Mouse (Mus musculus): ENCODE measurements around the gene Tmem248.
"Not testable (repeated sequence)": the region's sequence is repeated elsewhere in the genome, so short reads cannot be mapped to it uniquely, and the experiment has no call there.

Tmem248 gene

DNA sequence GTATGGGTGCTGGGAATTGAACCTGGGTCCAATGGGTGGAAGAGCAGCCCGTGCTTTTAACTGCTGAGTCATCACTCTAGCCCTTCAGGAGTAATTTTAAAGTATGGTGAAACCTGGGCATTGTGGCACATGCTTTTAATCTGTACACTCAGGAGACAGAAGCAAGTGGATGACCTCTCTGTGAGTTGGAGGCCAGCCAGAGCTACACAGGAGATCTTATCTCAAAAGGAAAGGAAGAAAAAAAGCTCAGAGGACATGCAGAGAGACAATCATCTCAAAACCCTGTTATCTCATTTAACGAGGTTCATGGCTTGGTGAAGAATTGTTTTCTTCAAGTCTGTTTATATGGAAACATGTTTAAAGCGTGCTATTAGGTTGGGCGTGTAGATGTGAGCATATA, 12.9 kb upstream of the Tmem248 start:
- ATAC-seq (ENCODE audit: low TSS enrichment), result no peak

DNA sequence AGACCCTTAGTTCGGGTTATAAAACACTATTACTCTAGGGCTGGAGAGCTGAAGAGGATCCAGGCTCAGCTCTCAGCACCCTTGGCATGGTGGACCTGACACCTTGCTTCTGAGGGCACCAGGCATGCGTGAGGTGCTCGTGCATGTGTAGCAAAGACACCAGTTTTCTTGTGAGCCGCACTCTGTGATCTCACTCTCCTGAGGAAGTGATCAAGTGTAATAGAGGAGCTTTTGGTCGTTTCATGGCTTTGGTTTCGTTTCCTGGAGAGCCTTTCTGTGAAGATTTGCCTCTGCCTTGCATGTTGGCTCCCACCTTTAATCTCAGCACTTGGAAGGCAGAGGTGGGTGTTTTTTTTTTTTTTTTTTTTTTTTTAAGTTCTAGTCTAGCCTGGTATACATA, 12.3 kb upstream of the Tmem248 start:
- no peak for ATAC-seq (ENCODE audit: low TSS enrichment)

DNA sequence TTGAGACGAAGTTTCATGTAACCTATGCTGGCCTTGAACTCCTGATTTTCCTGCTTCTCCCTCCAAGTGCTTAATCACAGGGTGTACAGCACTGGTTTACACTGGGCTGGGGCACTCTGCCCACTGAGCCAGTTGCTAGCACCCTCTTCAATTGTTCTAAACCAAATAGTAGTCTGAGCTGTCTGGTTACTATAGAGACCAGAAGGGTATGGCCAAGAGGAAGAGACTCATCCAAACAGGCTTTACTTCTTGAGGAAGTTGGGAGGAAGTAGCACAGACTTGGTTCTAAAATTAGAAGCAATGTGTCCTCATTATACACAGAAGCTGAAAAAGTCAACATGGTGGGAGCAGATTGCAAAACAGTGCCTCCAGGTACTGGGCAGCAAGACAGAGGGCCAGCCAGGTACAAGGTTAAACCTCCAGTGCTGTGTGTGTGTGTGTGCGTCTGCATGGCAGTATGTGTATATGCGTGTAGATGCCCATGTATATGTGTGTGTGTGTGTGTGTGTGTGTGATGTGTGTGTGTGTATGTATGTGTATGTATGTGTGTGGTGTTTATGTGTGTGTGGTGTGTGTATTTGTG, 11.3 kb upstream of the Tmem248 start:
- no peak for ATAC-seq (ENCODE audit: low TSS enrichment)

DNA sequence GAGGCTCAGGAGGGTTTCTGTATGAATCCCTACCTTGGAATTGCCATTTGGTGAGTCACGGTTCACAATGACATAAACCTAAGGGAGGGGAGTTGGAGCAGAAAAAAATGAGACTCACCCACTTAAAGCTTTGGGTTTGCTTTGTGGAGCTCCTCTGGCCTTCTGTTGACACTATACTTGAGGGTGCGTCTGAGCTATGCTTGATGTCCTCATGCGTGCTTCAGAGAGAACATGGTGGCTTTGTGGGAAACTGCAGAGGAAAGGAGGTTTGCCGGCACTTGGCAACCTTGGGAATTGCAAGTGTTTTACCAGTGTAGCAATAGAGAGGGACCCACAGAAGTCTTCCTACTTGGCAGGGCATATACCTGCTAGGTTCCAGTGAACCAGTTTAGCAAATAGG, 9.6 kb upstream of the Tmem248 start:
- ATAC-seq (ENCODE audit: low TSS enrichment), result no peak

DNA sequence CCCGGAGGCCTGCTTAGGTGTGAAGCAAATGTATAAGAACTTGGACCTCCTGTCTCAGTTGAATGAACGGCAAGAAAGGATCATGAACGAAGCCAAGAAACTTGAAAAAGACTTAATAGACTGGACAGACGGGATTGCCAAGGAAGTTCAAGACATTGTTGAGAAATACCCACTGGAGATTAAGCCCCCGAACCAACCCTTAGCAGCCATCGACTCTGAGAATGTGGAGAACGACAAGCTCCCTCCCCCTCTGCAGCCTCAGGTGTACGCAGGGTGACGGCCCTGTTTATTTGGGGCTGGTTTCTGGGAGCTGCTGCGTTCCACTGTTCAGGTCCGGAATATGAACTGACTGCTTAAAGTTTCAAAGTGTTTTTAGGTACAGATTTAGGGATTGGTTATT, 3.9 kb upstream of the Tmem248 start:
- ATAC-seq (ENCODE audit: low TSS enrichment), result no peak

DNA sequence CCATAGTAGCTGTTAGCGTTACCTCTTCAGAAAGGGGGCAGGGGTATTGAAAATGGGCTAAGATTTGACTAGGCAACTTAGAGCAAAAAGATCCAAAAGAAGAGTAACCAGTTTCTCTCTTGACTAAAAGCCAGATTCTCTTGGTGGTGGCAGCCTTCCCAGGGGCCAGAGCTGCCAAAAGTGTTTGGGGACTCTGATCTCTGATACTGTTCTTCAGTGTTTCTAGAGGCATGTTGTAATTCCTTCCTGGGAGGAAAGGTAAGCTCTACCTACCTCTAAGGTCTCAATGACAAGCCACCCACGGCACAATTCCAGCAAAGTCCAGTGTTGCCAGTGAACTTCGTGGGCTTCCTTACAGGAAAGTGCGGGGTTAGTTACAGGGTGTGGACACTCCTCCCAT, 525 bp downstream of the Tmem248 start:
- no peak for ATAC-seq (ENCODE audit: low TSS enrichment)

DNA sequence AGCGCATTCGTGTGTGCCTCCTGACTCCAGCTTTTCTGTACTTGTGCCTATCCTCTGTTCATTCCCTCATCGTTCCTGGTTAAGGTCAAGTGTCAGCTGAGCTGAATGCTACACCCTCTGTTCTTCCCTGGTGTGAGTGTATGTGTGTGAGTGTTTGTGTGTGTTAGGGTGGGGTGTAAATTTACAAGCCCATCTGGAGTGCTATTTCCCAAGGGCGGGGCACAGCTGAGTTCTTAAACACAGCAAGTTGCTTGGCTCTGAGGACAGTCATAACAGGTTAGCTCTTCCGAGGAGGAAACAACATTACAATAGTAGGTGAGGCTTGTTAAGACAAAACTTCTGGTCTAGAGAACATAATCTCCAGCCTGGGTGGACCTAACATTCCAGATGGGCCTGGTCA, 1.5 kb downstream of the Tmem248 start:
- ATAC-seq (ENCODE audit: low TSS enrichment), result no peak

DNA sequence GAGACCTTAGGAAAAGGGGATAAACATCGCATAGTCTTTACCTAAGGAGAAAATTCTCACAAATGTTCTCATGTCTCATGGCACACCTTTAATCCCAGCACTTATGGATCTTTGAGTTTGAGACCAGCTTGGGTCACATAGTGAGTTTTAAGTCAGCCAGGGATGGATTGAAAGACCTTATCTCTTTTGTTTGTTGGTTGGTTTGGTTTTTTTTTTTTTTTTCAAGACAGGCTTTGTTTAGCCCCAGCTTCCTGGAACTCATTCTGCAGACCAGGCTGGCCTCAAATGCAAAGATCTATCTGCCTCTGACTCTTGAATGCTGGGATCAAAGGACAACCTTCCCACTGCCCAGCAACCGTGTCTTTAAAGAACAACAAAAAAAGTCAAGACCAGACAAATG, 4.4 kb downstream of the Tmem248 start:
- ATAC-seq (ENCODE audit: low TSS enrichment), result no peak

DNA sequence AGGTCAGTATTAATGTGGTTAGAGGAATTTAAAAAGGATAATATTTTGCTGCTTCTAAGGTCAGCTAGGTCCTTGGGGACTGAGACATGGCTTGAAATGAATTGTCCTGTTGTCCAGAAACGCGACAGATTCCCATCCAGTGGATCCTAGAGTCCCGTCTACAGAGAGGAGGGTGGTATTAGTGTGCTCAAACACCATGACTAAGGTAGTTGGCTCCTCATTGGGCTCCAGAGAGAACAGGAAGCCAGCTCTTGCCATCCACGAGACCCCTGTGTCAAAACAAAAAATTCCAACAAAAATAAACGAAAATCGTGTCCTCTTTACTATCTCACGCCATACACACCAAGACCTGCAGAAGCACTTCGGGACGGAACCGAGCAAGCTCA, 4.9 kb downstream of the Tmem248 start:
- peak; percentile 45 for ATAC-seq (ENCODE audit: low TSS enrichment)

DNA sequence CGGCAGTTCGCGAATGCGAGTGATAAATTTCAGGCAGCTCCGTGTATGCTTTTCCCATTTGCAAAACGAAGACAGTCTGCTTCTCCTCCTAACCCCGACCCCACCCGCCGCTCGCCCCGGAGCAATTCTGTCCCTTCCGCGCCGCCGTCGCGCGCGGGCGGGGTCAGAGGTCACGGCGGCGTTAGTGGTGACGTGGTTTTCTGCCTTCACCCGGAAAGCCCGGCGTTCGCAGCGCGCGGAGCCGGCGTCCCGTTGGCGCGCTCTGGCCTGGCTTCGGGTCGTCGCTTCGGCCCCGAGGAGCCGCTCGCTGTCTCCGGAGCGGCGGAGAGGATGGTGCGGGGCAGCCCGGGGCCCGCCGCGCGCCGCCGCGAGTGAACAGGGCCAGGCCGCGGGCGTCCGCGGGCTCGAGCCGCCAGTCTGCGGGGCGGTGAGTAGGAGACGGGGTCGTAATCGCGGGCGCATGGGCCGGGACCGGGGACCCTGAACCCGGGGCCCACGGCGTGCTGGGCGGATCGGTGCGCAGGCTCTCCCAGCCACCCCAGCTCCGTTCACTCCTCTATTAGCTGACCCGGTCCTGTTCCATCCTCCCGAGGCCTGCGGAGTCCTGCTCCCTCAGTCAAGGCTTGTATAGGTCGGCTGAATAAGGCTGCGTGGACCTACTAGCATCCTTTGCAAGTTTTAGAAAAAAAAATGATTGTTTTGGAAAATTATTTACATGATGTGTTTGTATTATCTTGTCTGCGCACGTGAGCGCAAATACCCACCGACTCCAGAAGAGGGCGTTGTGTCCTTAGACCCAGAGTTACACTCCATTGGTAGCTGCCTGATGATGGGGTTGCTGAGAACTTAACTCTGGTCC, 5.5 kb downstream of the Tmem248 start:
- ATAC-seq (ENCODE audit: low TSS enrichment), result peak; percentile 66

DNA sequence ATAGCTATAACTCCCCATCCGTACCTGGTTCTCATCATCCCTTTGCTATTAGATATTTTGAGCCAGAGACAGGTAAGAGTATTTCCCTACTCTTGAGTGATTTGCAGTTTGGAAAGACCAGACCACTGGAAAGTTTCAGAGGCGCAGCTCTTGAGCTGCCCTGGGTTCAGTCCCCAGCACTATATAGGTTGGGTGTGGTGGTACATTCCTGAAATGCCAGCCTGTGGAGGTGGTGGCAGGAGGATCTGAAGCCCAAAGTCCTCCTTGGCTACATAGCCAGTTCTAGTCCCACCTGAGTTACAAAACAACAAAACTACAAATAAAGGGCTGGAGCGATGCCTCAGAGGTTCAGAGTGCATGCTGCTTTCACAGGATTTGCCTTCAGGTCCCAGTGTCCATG, 9.9 kb downstream of the Tmem248 start:
- no peak for ATAC-seq (ENCODE audit: low TSS enrichment)

DNA sequence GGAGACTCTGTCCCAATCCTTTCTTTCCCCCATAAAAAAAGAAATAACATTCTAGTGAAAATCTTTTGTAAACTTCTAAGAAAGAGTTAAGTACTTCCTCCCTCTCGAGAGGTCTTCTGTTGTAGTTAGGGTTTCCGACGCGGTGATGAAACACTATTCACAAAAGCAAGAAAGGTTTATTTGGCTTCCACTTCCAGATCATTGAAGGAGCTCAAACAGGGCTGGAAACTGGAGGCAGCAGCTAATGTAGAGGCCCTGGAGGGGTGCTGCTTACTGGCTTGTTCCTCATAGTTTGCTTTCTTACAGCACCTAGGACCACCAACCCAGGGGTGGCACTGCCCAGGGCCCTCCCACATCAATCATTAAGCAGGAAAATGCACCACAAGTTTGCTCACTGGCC, 11.2 kb downstream of the Tmem248 start:
- no peak for ATAC-seq (ENCODE audit: low TSS enrichment)

DNA sequence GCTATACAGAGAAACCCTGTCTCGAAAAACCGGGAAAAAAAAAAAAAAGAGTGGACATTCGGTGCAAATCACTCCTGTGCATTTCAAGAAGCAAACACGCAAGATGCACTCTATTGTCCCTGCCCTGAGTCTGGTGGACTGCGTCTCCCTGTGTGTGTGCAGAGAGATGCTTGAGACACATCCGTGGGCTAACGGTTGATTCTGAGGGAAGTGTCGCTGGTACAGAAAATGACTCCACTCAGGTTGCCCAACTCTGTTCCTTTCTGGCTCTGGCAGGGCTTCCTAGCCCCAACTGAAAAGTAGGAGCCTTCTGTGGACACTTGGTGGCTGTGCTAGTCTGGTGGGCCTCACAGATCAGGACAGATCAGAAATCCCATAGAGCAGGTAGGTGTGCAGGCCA, 19.4 kb downstream of the Tmem248 start:
- ATAC-seq (ENCODE audit: low TSS enrichment), result no peak

DNA sequence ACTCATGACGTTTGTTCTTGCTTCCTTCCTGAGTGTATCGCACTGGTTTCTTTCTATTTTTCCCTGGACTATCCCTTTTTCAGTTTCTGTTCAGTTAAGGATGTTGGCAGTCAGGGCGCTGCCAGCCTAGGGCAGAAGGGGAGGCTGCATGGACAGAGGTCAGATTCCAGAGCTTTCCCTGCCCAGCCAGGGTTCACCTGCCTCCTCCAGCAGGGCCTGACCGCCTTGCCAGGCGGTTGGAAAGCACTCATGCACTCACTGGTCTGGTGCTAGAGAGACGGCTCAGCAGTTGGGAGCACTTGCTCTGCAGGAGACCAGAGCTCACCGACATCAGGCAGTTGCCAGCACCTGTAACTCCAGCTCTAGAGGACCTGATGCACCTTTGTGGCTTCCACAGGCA, 22.4 kb downstream of the Tmem248 start:
- ATAC-seq (ENCODE audit: low TSS enrichment), result no peak

DNA sequence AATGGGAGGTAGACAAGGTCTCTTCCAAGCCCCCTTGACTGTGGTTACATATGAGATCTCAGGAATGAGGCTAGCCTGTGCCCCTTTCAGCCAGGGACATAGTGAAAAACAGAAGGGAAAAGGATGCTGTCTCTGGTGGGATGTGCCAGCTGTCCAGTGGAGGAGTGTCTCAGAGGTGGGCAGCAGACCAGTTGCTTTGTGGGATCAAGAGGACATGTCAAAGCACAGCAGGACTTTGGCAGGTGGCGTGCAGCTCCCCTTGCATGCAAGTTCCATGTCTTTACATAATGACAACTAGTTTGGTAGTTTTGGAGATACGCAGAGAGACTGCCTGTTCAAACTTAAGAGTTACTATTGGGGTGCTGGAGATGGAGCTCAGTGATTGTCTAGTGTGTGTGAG, 23.0 kb downstream of the Tmem248 start:
- no peak for ATAC-seq (ENCODE audit: low TSS enrichment)

DNA sequence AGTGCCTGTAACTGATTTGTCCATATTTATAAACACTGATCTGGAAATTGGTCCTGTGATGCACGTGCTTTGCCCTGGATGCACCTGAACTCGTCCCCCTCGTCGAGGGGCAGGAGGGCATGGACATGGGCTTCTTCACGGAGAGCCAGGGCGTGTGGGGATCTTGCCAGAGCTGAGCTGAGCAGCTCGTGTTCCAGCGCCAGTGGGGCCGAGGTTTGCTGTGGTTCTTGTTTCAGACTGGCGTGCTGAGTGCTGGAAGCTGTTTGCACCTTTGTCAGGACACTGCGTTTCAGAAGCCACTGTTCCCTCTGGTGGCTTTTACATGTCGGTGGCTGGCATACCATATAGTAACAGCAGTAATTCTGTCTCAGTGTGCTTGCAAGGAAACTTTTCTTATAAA, 24.5 kb downstream of the Tmem248 start:
- ATAC-seq (ENCODE audit: low TSS enrichment), result no peak

DNA sequence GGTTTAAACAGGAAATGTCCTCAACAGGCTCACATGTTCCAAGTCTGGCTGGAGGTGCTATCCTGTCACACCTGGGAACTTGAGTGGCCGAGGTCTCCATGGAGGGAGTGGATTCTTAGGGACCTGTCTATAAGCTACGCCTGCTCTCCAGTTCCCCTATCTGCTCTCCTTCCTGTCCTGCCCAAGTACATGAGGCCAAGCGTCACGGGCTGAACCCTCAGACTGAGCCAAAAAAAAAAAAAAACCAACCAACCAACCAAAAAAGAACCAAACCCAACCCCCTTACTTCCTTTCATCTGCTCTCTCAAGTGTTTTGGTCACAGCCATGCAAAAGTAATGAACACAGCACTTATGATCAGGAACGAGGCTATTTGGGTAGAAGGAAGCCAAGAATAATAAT, 30.9 kb downstream of the Tmem248 start:
- ATAC-seq (ENCODE audit: low TSS enrichment), result no peak

DNA sequence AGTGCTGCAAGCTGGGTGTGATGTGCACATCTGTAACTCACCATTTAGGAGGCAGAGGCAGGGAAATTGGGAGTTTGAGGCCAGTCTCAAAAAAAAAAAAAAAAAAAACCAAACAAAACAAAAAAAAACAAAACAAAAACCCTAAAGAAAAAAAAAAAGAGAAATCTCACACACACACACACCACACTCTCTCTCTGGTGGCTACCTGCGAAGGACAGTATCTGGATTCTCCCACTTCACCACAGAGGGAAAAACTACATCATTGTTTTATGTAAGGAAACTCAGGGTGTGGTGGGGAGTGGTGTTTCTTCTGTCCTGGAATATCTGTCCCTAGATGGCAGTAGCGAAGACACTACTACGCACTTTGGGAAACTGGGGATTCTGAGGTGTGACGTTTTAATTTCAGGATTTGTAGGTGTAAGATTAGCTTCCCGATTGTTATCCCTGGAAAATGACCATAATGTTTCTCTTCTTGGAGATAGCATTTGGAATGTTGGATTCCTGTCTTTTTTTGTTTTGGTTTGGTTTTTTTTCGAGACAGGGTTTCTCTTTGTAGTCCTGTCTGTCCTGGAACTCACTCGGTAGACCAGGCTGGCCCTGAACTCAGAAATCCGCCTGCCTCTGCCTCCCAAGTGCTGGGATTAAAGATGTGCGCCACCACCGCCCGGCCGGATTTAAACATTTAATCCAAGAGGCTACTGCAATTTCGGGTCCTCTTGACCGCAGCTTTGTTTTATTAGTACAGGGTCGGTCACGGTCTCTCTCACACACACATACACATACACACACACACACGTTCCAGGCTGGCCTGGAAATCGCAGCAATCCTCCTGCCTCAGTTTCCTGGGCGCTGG, 37.5 kb downstream of the Tmem248 start:
- ATAC-seq (ENCODE audit: low TSS enrichment), result peak; percentile 53

DNA sequence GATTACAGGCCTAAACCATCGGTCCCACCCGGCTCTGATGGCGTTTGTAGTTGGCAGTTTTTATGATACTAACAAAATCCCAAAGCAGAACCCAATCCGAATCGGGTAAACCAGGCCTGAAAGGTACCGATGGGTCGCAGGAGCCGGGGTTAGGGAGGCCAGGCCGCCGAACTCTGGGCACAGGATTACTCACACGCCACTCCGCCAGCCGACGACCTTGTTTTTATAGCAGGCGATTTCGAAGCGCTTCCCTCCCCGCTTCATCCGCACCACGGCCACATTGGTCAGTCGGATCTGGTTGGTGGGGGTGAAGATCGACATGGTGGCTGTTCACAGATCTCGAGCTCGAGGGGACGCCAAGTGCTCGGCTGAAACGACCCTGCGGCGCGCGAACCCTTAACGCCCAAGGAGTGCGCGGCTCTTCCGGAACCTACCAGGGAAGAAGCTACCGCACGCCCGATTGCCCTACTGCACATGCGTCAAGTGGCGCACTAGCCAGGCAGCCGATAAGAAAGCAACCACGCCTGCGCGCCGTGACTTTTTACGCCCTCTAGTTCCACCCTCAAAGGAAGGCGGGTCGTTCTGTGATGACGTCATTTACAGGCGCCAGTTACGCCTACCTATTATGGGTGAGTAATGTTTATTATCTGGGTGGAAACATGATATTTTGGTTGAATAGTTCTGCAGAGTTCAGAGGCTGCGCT, 38.3 kb downstream of the Tmem248 start, which contains the start of the genes Sbds and Tyw1:
Gene Sbds (minus strand): TSS at position 514 of the 704 bp plus-strand sequence.
Gene Tyw1 (plus strand): TSS at position 603 of the 704 bp plus-strand sequence.
- peak; percentile 85 for ATAC-seq (ENCODE audit: low TSS enrichment)

DNA sequence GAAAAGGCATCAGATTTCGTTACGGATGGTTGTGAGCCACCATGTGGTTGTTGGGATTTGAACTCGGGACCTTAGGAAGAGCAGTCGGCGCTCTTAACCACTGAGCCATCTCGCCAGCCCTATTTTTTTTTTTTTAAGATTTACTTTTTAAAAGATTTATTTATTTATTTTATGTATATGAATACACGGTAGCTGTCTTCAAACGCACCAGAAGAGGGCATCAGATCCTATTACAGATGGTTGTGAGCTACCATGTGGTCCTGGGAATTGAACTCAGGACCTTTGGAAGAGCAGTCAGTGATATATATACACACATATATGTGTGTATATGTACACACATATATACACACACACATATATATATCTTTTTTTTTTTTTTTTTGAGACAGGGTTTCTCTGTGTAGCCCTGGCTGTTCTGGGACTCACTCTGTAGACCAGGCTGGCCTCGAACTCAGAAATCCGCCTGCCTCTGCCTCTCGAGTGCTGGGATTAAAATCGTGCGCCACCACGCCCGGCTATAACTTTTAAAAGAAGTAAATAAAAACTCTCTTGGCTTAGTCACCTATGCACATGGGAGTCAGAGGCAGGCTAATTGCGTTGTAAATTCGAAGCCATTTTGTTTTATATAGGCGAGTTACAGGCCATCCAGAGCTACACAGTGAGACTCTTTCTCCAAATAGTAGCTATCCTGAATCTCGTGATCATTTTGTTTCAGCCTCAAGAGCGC, 39.1 kb downstream of the Tmem248 start:
- ATAC-seq (ENCODE audit: low TSS enrichment), result not testable (repeated sequence)

DNA sequence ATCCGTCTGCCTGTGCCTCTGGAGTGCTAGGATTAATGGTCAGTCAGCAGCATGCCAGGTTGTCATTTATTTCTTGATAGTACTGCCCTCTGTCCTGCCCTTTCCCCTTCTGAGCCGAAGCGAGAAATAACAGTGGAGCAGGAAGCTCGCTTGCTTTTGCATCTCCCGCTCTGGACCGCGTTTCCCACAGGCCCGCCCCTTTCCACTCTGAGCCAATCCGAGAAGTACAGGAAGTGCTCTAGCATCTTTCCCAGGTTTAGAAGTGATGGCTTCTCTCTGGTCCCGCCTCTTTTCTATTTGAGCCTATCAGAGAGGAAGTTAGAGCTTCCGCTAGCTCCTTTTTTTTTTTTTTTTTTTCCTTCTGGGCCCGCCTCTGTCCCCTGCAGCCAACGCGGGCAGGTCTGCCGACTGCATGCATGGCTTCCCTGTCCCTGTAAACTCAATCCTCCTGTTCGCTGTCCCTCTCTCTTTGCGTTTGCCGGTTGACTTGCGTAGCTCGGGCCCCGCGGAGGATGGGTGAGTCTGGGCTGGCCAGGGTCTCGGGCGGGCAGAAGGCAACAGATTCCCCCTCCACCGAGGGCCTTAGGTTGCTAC, 39.9 kb downstream of the Tmem248 start:
- ATAC-seq (ENCODE audit: low TSS enrichment), result peak; percentile 93
